Mouse (Mus musculus) splenic B cell, adult 2 months (primary cell): ENCODE measurements around the gene Gpr35.
A peak's percentile ranks its signal among the peaks of the same experiment; 100 is the strongest.

ENCODE experiments used
- DNase-seq: peaks from one replicate; pipeline ENCODE4 v3.0.0-alpha.2; 2011; ENCODE audit warnings: low read depth, low spot score
- H3K27me3 ChIP-seq: 2 replicates; pipeline ENCODE4 v1.6.1; 2012; ENCODE audit warnings: mild to moderate bottlenecking, low read length, moderate library complexity, mixed read lengths; ENCODE audit not compliant: control insufficient read depth, poor library complexity, insufficient read depth, severe bottlenecking
- H3K36me3 ChIP-seq: 2 replicates; pipeline ENCODE4 v1.6.1; 2012; ENCODE audit warnings: mild to moderate bottlenecking, low read length, moderate library complexity, mixed read lengths; ENCODE audit not compliant: control insufficient read depth, poor library complexity, insufficient read depth, severe bottlenecking

The Gpr35 gene

GRCm38 (mm10) chr1:92916725-92917124, 33.9 kb upstream of the Gpr35 start:
- DNase-seq: no peak
- H3K36me3 ChIP-seq: peaks cover 12% of the 10 kb centered on the region
- no peaks in the 10 kb centered on the region for H3K27me3 ChIP-seq

- DNase-seq: no peak
- H3K36me3 ChIP-seq: peaks cover 12% of the 10 kb centered on the region
- no peaks in the 10 kb centered on the region for H3K27me3 ChIP-seq
These were observed 31.5 kb upstream of the Gpr35 start for GRCm38 (mm10) chr1:92919151-92919550.

DNA sequence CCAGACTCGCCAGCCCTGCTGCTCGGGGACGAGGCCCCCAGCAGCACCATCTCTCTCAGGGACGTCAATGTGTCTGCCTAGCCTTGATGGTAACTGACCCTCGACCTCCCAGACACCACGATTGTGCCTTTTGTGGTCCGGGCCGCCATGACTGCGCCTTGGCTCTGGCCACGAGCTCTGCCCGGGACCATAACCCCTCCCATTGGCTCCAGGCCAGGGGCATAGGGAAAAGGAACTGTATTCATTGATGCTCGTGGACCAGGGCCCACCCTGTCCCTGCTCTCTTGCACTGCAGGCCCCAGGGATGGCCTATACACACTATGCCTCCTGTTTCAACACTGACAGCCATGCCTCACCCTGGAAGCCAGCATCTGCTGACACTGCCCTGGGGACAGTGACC, 30.9 kb upstream of the Gpr35 start:
- DNase-seq: no peak
- Histone ChIP-seq H3K27me3 (no peaks in the 10 kb centered on the region), H3K36me3 (peaks cover 12% of the 10 kb centered on the region)

- peaks cover 12% of the 10 kb centered on the region for H3K36me3 ChIP-seq
- no peak for DNase-seq
These were observed 30.0 kb upstream of the Gpr35 start for GRCm38 (mm10) chr1:92920474-92921200.

GRCm38 (mm10) chr1:92921496-92921895, 29.2 kb upstream of the Gpr35 start:
- no peaks in the 10 kb centered on the region for H3K27me3 ChIP-seq
- DNase-seq: no peak
- H3K36me3 ChIP-seq: peaks cover 10% of the 10 kb centered on the region

More at GRCm38 (mm10) chr1:92920474-92921200, 30.0 kb upstream of the Gpr35 start:
- no peaks in the 10 kb centered on the region for H3K27me3 ChIP-seq

GRCm38 (mm10) chr1:92930171-92930706, 20.4 kb upstream of the Gpr35 start:
- H3K27me3 ChIP-seq: no peaks in the 10 kb centered on the region
- no peak for DNase-seq
- H3K36me3 ChIP-seq: no peaks in the 10 kb centered on the region

GRCm38 (mm10) chr1:92933611-92934010, 17.1 kb upstream of the Gpr35 start:
- H3K36me3 ChIP-seq: no peaks in the 10 kb centered on the region
- H3K27me3 ChIP-seq: no peaks in the 10 kb centered on the region
- peak; percentile 28 for DNase-seq

DNA sequence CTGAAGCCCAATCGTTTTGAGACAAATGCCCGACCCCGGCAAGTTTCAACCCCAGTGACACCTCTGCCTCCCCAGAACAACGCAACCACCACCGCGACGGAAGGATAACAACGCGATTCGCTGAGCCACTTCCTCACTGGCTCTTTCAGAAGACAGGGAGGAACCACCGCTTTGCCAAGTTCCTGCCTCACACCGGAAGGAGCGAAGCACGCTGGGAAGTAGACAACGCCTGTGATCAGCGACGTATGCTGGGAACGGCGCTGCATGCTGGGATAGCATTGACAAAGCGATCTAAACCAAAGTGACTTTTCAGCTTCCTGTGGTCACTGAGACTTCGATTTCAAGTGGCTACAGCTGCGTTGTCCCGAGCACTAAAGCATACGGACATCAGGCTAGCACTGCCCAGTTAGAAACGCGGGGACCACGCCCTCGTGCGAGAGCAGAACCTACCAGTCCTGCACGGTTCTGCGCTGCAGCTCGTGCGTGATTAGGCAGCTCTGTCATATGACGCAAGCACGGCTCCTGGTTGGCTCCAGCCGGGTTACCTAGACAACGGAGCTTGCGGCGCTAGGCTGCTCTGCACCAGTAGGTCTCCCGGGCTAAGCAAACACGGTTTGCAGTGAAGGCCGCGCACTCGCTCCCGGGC, 16.4 kb upstream of the Gpr35 start, which contains the start of gene Capn10:
Gene Capn10, plus strand, starts transcription at position 195 of the 646 bp plus-strand sequence.
- Histone ChIP-seq H3K27me3 (no peaks in the 10 kb centered on the region), H3K36me3 (no peaks in the 10 kb centered on the region)
- DNase-seq: peak; percentile 97

- H3K27me3 ChIP-seq: no peaks in the 10 kb centered on the region
- peak; percentile 9 for DNase-seq
- H3K36me3 ChIP-seq: no peaks in the 10 kb centered on the region; the same call in 1 of the 2 replicates
These were observed 15.4 kb upstream of the Gpr35 start for GRCm38 (mm10) chr1:92935054-92935962.

GRCm38 (mm10) chr1:92935977-92936376, 14.7 kb upstream of the Gpr35 start:
- no peaks in the 10 kb centered on the region; the same call in 1 of the 2 replicates for H3K36me3 ChIP-seq
- peak; percentile 17 for DNase-seq

GRCm38 (mm10) chr1:92936467-92936866, 14.2 kb upstream of the Gpr35 start:
- DNase-seq: no peak
- no peaks in the 10 kb centered on the region; the same call in 1 of the 2 replicates for H3K36me3 ChIP-seq
- no peaks in the 10 kb centered on the region for H3K27me3 ChIP-seq

More at GRCm38 (mm10) chr1:92935977-92936376, 14.7 kb upstream of the Gpr35 start:
- no peaks in the 10 kb centered on the region for H3K27me3 ChIP-seq

DNA sequence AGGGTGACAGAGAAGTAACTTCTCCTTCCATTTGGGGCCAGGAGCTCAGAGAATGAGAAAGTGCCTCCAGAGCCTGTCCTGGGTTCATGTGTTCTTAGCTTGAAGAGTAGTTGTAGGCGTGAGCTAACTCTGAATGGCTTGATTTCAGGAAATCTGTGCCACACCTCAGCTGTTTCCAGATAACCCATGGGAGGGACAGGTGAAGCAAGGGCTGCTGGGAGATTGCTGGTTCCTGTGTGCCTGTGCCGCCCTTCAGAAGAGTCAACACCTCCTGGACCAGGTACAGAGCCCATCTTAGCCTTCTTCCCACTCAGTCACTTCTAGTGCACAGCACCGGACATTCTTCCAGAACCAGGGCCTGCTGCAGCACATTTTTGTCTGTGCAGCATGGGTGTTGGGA, 12.9 kb upstream of the Gpr35 start:
- Histone ChIP-seq H3K27me3 (no peaks in the 10 kb centered on the region), H3K36me3 (no peaks in the 10 kb centered on the region; the same call in none of the 2 replicates)
- DNase-seq: no peak

DNA sequence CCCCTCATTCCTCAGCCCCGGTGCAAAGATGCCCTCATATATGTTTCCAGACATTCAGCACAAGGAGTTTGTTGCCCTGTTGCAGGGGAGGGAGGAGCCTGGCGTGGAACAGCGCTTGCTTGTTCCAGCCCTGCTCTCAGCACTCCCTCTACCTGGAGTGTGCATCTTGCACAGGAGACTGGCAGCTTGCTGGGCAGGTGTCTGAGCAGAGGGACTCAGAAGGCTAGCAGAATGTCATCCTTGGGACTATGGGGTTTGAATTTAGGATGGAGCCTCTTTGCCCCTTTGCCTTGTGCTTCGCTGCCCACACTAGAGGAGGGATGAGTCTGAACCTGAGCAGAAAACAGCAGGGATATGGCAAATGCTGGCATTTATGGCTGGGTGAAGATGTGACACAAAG, 10.9 kb upstream of the Gpr35 start:
- Histone ChIP-seq H3K36me3 (no peaks in the 10 kb centered on the region; the same call in none of the 2 replicates), H3K27me3 (no peaks in the 10 kb centered on the region)
- no peak for DNase-seq

GRCm38 (mm10) chr1:92943219-92943989, 7.3 kb upstream of the Gpr35 start:
- H3K36me3 ChIP-seq: no peaks in the 10 kb centered on the region; the same call in none of the 2 replicates
- DNase-seq: no peak

More at GRCm38 (mm10) chr1:92943219-92943989, 7.3 kb upstream of the Gpr35 start:
- no peaks in the 10 kb centered on the region for H3K27me3 ChIP-seq
